Mouse (Mus musculus) left cerebral cortex, postnatal 36 days (tissue): ENCODE measurements at regions not wholly inside any gene's neighbourhood (a gene's known extent, or its start where the extent isn't known, plus 50 kb on each side); places are given as distances from the start of the nearest gene placed in this dataset.

ENCODE experiments used
- DNase-seq, 2 experiments: peaks; one replicate each; pipeline ENCODE4 v3.0.0; 2021 to 2022; ENCODE audit warnings: low spot score in 2 of 2, mixed read lengths in 1 of 2
- intact Hi-C: fragments of 180-260 bp; cut with DNase I; formaldehyde crosslinking; loops from one replicate; pipeline ENCODE4 v1.15.1; 2025

DNA sequence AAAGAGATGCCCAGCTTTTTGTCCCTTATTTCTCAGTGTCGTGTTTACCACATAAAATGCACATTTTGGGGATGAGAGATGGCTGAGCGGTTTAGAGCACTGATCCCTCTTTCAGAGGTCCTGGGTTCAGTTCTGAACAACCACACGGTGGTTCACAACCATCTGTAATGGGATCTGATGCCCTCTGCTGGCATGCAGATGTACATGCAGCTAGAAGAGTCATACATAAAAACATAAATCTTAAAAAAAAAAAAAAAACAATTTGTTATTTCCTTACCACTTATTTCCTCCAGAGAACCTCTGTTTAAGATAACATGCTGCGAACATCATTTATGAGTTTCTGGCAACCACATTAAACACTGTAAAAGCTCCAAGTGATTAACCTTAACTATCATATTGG lies 149.0 kb upstream of the Slco3a1 start:
- intact Hi-C loops: no loop called here
- DNase-seq: no peak

DNA sequence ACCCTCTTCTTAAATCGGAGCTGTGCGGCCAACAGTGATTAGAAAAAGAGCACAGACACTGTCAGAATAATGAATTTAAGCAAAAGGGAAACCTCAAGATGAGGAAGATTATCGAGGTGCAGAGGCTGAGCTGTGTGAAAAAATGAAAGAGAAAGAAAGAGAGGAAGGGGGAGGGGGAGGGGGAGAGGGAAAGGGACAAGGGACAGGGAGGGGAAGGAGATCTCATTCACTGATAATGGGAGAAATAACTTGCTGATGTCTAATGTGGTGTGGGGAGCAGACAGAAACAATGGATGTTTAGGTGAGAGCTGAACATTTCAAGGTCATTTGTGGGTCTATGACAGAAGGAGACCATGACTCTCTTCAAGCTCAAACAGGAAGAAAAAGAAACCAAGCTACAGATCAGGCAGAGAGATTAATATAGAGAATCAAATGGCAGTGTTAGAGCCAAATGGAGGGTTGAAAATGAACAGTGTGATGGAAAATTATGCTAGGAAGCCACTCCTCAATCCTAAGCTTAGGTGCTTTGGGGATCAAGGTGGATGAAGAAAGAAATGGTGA lies 143.3 kb upstream of the Slco3a1 start:
- no peak for DNase-seq
- intact Hi-C loops: no loop called here

- intact Hi-C loops: no loop called here
- DNase-seq: no peak
Measured at GRCm38 (mm10) chr7:74696286-74696685, 141.7 kb upstream of the Slco3a1 start.

GRCm38 (mm10) chr7:74693049-74693448 lies 138.5 kb upstream of the Slco3a1 start:
- intact Hi-C loops: no loop called here

DNA sequence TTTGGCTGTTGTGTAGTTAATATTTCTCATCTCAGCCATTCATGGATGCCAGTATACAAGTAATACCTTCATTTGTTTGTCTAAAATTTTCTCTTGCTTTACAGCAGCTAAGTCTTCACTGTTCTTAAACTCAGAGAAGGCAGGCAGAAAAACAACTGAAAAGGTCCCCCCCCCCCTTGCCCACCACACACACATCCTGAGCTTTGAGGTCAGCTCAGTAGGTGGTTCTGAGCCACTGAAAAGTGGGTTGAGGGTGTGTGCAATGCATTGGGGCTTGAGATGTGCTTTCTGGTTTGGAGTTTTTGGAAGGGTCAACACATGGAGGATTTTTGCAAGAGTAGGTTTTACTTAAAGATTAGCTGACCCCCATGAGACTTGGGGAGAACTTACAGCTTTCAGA lies 136.1 kb upstream of the Slco3a1 start:
- DNase-seq: no peak
- intact Hi-C loops: no loop called here

More at GRCm38 (mm10) chr7:74693049-74693448, 138.5 kb upstream of the Slco3a1 start:
- no peak for DNase-seq

DNA sequence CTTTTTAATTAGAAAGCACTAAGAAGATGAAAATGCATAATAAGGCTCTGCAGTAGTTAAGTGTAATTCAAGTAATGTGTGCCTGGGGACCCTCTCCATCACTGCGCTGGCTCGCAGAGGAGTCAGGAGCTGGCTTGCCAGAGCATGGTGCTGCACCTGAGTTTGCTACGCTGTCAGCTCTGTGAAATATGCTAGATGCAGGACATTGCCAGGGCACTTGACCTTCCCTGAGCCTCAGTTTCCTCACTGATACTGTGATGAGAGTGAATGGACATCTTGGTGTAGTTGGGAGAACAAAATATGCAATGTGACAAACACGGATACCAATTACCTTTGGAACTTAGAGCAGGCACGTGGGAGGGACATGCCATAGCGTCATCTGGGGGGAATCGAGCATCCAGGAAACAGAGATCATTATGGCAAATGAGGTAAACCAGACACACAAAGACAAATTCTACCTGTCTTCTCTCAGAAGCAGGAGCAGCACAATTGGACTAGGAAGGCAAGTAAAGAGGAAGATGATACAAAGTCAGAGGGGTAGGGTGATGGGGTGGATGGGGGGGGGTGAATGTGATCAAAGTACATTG lies 133.6 kb upstream of the Slco3a1 start:
- intact Hi-C loops: no loop called here
- no peak for DNase-seq

- no peak for DNase-seq
- intact Hi-C loops: no loop called here
Measured at GRCm38 (mm10) chr7:74687303-74688115, 132.9 kb upstream of the Slco3a1 start.

- intact Hi-C loops: no loop called here
- DNase-seq: no peak
Measured at GRCm38 (mm10) chr7:74683979-74684378, 129.4 kb upstream of the Slco3a1 start.

GRCm38 (mm10) chr7:74673626-74674295 lies 119.2 kb upstream of the Slco3a1 start:
- intact Hi-C loops: no loop called here
- no peak for DNase-seq

DNA sequence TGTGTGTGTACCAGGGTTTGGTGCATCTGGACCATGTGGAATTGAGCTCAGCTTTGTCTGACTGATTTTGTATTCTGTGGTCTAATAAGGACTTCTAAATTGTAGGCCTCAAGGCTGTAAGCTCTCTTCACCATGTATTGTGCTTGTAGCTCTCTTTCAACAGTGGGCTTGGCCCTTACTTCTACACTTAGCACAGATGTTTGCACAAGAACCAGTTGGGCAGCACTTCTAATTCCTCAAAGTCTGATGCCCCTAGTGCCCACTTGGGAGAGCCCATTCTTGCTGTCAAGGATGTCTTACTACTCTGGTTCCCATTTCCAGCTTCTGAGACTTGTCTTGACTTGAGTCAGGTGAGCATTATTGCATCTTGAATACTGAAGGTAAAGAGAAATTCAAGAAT lies 114.5 kb upstream of the Slco3a1 start:
- intact Hi-C loops: no loop called here
- DNase-seq: no peak

DNA sequence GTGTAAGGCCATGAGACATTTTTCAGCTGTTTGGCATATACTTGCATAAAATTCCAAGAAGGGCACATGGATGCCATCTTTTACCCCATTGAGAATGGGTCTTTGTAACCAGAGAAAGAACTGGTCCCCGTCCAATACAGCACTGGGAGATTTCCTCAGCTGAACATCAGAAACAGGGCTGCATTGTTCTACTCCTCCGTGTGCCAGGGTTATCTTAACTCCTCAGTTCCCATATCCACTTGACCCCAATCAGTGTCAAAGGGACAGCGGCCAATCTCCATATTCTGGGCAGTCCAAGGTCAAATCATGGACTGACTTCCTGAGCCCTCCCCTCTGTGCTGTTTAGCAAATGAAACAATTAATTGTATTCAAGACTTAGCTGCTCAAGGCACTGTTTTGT lies 112.5 kb upstream of the Slco3a1 start:
- intact Hi-C loops: no loop called here
- DNase-seq: no peak

DNA sequence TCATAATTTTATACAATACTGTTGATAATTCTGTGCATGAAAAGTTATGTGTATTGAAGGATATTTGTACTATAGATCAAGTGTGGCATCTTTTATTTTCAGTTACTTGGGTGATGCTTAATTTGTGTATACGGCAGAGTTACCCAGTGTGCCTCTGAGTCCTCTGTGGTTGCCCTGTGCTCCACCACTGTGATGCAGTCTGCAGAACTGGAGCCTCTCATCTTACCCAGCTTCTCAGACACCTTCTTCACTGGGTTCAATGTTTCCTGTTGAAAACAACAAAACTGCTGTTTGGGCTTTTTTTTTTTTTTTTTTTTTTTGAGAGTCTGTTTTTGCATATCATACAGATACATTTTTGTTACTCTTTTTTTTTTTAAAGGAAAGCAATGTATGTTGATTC lies 109.2 kb upstream of the Slco3a1 start:
- intact Hi-C loops: no loop called here
- no peak for DNase-seq

GRCm38 (mm10) chr7:74647310-74647709 lies 92.7 kb upstream of the Slco3a1 start:
- no peak for DNase-seq
- intact Hi-C loops: no loop called here

- no peak for DNase-seq
- intact Hi-C loops: no loop called here
Measured at GRCm38 (mm10) chr7:74640171-74640570, 85.6 kb upstream of the Slco3a1 start.

GRCm38 (mm10) chr7:74632217-74632616 lies 77.6 kb upstream of the Slco3a1 start:
- no peak for DNase-seq
- intact Hi-C loops: no loop called here

DNA sequence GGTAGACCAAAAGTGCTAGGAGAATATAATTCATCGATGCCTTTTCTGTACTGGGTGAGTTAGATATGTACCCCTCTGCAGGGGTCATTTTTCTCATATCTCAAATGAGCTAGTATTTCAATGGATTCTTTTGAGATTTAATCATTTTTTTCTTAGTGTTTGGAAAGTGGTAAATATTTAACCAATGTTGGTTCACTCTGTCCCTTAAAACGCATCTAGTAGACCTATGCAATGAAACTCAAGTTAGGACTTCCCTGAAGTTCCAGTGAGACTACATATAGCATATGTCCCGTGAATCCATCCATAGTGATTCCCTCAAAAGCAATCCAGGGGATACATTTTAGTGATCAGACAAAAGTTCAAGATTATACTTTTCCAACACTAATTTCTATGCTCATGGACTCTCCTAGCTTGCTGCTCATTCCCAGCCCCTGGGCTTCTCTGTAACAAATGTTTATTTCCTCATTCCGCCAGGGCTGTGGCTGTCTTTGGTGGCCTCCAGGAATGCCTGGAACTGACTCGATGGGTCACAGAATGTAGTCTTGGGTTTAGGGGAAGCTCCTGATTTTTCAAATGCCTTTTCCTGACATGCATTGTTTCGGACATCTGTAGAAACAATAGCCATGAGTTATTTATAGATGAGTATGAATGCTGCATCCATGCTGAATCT lies 74.4 kb upstream of the Slco3a1 start:
- intact Hi-C loops: no loop called here
- DNase-seq: no peak
